Mouse (Mus musculus) neural tube, embryonic 13.5 days (tissue): ENCODE data around the gene Serpinh1. TPM values are rescaled to one million over a fixed set of nuclear protein-coding genes. Genes with fewer than 3 reads are reported as not detected.

Experiments
- ATAC-seq: fragments of 200-750 bp; cut with Nextera tagmentation; 2 replicates; pipeline ENCODE4 v1.8.0; 2017; ENCODE audit warnings: low read depth, mild to moderate bottlenecking, moderate TSS enrichment, moderate library complexity
- H3K27ac ChIP-seq: fragments of 300-500 bp; sonication (generic); replicated peaks from 2 replicates; pipeline ENCODE4 v1.5.1; 2015; ENCODE audit warnings: moderate library complexity, mild to moderate bottlenecking, inconsistent platforms
- H3K27me3 ChIP-seq: fragments of 300-500 bp; sonication (generic); 2 replicates; pipeline ENCODE4 v1.6.1; 2015; ENCODE audit warnings: mild to moderate bottlenecking, inconsistent platforms
- H3K36me3 ChIP-seq: fragments of 300-500 bp; sonication (generic); 2 replicates; pipeline ENCODE4 v1.6.1; 2015; ENCODE audit warnings: mild to moderate bottlenecking, inconsistent platforms
- H3K4me1 ChIP-seq: fragments of 300-500 bp; sonication (generic); replicated peaks from 2 replicates; pipeline ENCODE4 v1.6.1; 2015; ENCODE audit warnings: inconsistent platforms
- H3K4me2 ChIP-seq: fragments of 300-500 bp; sonication (generic); 2 replicates; pipeline ENCODE4 v1.6.1; 2015; ENCODE audit warnings: inconsistent platforms, mild to moderate bottlenecking, moderate library complexity
- H3K4me3 ChIP-seq: fragments of 300-500 bp; sonication (generic); 2 replicates; pipeline ENCODE4 v1.5.1; 2015; ENCODE audit warnings: mild to moderate bottlenecking, inconsistent platforms
- H3K9ac ChIP-seq: fragments of 300-500 bp; sonication (generic); 2 replicates; pipeline ENCODE4 v1.6.1; 2015; ENCODE audit warnings: moderate library complexity, mild to moderate bottlenecking, inconsistent platforms
- H3K9me3 ChIP-seq: fragments of 300-500 bp; sonication (generic); 2 replicates; pipeline ENCODE4 v1.6.1; 2016; ENCODE audit warnings: inconsistent platforms
- WGBS: fragments of 180-500 bp; shearing (Covaris S2); methylation state at CpG from one replicate; pipeline ENCODE4 v1.1.7; 2015; 5-methylcytosine and 5-hydroxymethylcytosine counted together
- polyA plus RNA-seq: library from polyadenylated mRNA; unstranded; fragments of >200 nt; fragmentation: Nextera tagmentation; extraction: Ambion mirVana; gene quantifications from 2 replicates; pipeline ENCODE4 v1.2.1, GENCODE M21; 2015

Gene Serpinh1
- polyA plus RNA-seq, 1 experiment from 2014 or later = 462 TPM

DNA sequence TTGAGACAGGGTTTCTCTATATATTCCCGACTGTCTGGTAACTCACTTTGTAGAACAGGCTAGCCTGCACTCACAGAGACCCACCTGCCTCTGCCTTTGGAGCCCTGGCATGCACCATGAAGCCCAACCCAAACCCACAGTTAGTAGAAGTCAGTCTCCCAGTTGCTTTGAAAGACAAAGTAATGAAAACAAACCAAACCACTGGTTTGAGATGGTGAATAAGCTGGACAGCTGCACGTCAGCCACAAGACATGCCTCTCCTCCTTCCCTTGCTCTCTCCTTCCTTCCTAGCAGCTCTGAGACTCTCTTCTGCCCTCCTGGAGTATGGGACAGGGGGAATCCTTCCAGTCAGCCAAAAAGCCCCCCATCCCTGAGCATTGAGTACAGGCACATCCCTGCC is 9.1 kb upstream of the Serpinh1 start:
- ATAC-seq = no peak
- H3K9me3 ChIP-seq = no peaks in the 10 kb centered on the region
- no peak overlapping the region for H3K4me2 ChIP-seq
- H3K27ac ChIP-seq = 0 out of 2 replicates have a peak overlapping the region, but pooled peaks have one; percentile 9
- H3K4me1 ChIP-seq = peaks cover 34% of the 10 kb centered on the region
- H3K36me3 ChIP-seq = no peaks in the 10 kb centered on the region
- H3K4me3 ChIP-seq = no peak overlapping the region
- H3K9ac ChIP-seq = no peak overlapping the region
- 90% methylated on average over 2 of the region's 2 CpGs for WGBS
- no peaks in the 10 kb centered on the region for H3K27me3 ChIP-seq

DNA sequence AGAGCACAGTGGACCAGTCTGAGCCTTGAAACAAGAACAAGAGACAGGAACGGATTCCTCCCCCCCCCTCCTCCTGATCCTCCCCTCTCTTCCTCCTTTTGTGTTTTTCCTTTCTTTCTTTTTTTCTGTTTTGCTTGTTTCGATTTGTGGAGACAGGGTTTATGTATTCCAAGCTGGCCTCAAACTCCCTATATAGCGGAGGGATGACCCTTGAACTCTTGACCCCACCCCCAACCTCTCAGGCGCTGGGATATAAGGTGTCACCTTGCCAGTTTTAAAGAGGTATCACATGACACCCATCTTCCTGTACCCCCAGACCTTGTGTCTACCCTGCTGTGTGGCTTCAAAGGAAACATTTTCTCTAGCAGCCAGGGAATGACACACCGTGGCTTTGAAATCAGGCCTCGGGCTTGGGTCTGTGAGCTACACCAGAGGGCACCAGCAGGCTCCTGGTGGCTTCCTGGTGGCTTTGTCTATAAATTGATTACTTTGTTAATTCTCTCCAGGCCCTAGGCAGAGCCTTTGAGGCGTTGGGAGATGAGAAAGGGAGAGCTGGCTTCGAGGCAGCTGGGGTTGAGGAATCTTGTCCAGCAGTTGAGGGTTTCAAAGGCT is 7.9 kb upstream of the Serpinh1 start:
- Histone ChIP-seq H3K9me3 (no peaks in the 10 kb centered on the region), H3K27ac (peak overlapping the region; percentile 99), H3K4me1 (peaks cover 46% of the 10 kb centered on the region), H3K27me3 (no peaks in the 10 kb centered on the region), H3K4me3 (no peak overlapping the region), H3K4me2 (peak overlapping the region; percentile 27), H3K9ac (peak overlapping the region; percentile 66), H3K36me3 (no peaks in the 10 kb centered on the region)
- WGBS = 17% methylated on average over 8 of the region's 8 CpGs
- ATAC-seq = no peak

GRCm38 (mm10) chr7:99360021-99360802 is 7.2 kb upstream of the Serpinh1 start:
- H3K36me3 ChIP-seq = no peaks in the 10 kb centered on the region
- ATAC-seq = peak; percentile 98
- H3K4me1 ChIP-seq = peaks cover 53% of the 10 kb centered on the region
- H3K9me3 ChIP-seq = no peaks in the 10 kb centered on the region
- H3K4me2 ChIP-seq = peak overlapping the region; percentile 28
- H3K9ac ChIP-seq = peak overlapping the region; percentile 66
- 9% methylated on average over 10 of the region's 10 CpGs for WGBS
- H3K4me3 ChIP-seq = no peak overlapping the region
- H3K27me3 ChIP-seq = no peaks in the 10 kb centered on the region
- peak overlapping the region; percentile 99 for H3K27ac ChIP-seq

DNA sequence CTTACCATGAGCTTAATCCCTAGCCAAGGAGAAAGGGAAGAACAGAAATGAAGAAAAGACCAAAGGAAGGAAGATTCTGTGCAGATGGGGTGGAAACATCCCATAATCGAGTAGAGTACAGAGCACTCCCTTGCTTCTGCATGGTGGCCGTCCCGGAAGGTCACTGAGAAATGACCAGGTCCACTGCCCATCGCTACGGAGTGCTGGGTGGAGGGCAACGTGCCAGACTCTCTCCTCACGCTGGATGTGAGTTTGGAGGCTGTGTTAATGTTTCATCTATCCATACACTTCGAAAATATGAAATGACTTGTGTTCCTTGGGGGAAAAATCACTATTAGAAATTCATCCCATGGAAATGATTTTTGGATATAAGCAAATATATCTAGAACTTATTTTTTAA is 5.3 kb upstream of the Serpinh1 start:
- Histone ChIP-seq H3K27me3 (no peaks in the 10 kb centered on the region), H3K9ac (no peak overlapping the region), H3K9me3 (no peaks in the 10 kb centered on the region), H3K27ac (no peak overlapping the region), H3K36me3 (no peaks in the 10 kb centered on the region), H3K4me3 (no peak overlapping the region), H3K4me2 (no peak overlapping the region), H3K4me1 (peaks cover 53% of the 10 kb centered on the region)
- ATAC-seq = no peak
- WGBS = 92% methylated on average over 8 of the region's 8 CpGs

GRCm38 (mm10) chr7:99357201-99357600 is 4.2 kb upstream of the Serpinh1 start:
- Histone ChIP-seq H3K9me3 (no peaks in the 10 kb centered on the region), H3K27ac (peak overlapping the region; percentile 90), H3K36me3 (no peaks in the 10 kb centered on the region), H3K4me1 (peaks cover 65% of the 10 kb centered on the region), H3K4me3 (no peak overlapping the region), H3K9ac (no peak overlapping the region), H3K27me3 (no peaks in the 10 kb centered on the region), H3K4me2 (no peak overlapping the region)
- WGBS = 56% methylated on average over 7 of the region's 7 CpGs
- ATAC-seq = no peak

GRCm38 (mm10) chr7:99356244-99356930 is 3.3 kb upstream of the Serpinh1 start:
- 43% methylated on average over 9 of the region's 9 CpGs for WGBS
- Histone ChIP-seq H3K9me3 (no peaks in the 10 kb centered on the region), H3K4me2 (peak overlapping the region; percentile 33), H3K36me3 (no peaks in the 10 kb centered on the region), H3K27me3 (no peaks in the 10 kb centered on the region), H3K4me3 (no peak overlapping the region), H3K4me1 (peaks cover 71% of the 10 kb centered on the region), H3K27ac (peak overlapping the region; percentile 90), H3K9ac (peak overlapping the region; percentile 52)
- ATAC-seq = no peak

DNA sequence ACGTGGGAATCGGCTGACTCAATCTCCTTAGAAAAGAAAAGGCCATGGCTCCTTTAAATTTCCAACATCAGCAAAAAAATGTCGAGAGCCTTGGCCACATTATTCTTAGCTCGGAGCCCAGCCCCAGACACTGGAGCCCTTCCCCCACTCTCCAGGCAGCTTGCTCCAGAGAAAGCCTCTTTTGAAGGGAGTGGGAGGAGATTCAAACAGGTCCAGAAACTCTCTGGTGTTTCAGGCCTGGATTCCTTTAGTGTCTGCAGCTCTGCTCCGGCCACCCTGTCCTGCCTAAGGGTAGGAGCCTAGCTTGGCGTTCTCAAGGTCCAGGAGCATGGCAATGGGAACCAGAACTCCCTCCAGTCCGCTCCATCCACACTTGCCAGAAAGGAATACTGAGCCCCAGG is 2.7 kb upstream of the Serpinh1 start:
- H3K27me3 ChIP-seq = no peaks in the 10 kb centered on the region
- no peaks in the 10 kb centered on the region for H3K9me3 ChIP-seq
- no peak for ATAC-seq
- no peaks in the 10 kb centered on the region for H3K36me3 ChIP-seq
- H3K27ac ChIP-seq = peak overlapping the region; percentile 90
- H3K4me2 ChIP-seq = peak overlapping the region; percentile 33
- peaks cover 71% of the 10 kb centered on the region for H3K4me1 ChIP-seq
- no peak overlapping the region for H3K4me3 ChIP-seq
- WGBS = 9% methylated on average over 7 of the region's 7 CpGs
- H3K9ac ChIP-seq = peak overlapping the region; percentile 52

DNA sequence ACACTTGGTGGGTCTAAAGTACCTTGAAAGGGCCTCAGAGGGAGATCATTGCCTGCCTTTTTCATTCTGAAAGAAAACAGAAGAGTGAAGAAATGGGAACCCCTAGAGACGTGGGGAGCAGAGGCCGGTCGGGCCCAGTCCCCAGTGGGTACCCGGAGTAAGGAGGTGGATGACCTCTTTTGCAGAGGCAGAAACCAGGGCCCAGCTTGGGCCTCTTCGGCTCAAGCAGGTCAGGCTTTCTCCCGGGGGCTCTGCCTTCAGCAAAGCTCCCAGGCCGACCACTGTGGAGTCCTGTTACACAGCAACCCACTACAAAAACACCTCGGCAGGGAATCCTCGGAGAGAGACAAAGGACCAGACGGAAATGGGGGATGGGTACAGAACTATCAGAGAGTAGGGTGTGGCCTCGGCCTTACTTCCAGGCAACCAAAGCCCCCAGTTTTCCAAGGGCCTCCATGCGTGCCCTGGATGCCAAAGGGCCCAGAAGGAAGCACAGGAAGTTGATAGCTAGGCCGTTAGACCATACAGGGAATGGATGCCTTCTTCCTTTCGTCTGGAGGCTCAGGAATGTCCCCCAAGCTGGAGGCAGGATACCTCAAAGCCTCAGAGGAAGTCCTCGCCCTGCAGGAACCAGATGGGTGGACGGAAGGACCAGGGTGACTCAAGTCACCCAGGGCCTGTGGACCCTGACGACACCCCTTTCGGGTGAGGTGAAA is 1.1 kb downstream of the Serpinh1 start:
- peaks cover 25% of the 10 kb centered on the region for H3K36me3 ChIP-seq
- peak; percentile 20 for ATAC-seq
- no peaks in the 10 kb centered on the region for H3K9me3 ChIP-seq
- peak overlapping the region; percentile 55 for H3K4me2 ChIP-seq
- no peaks in the 10 kb centered on the region for H3K27me3 ChIP-seq
- 5% methylated on average over 18 of the region's 18 CpGs for WGBS
- H3K9ac ChIP-seq = peak overlapping the region; percentile 79
- peak overlapping the region; percentile 44 for H3K4me3 ChIP-seq
- H3K27ac ChIP-seq = peak overlapping the region; percentile 92
- peaks cover 74% of the 10 kb centered on the region for H3K4me1 ChIP-seq

- peak overlapping the region; percentile 92 for H3K27ac ChIP-seq
- H3K36me3 ChIP-seq = peaks cover 32% of the 10 kb centered on the region
- ATAC-seq = 0 out of 2 replicates have a peak, but pooled peaks have one; percentile 12
- peak overlapping the region; percentile 55 for H3K4me2 ChIP-seq
- no peaks in the 10 kb centered on the region for H3K27me3 ChIP-seq
- peak overlapping the region; percentile 44 for H3K4me3 ChIP-seq
- no peaks in the 10 kb centered on the region for H3K9me3 ChIP-seq
- peak overlapping the region; percentile 79 for H3K9ac ChIP-seq
- 7% methylated on average over 12 of the region's 12 CpGs for WGBS
- peaks cover 67% of the 10 kb centered on the region for H3K4me1 ChIP-seq
These were observed 1.8 kb downstream of the Serpinh1 start for GRCm38 (mm10) chr7:99351104-99351801.

DNA sequence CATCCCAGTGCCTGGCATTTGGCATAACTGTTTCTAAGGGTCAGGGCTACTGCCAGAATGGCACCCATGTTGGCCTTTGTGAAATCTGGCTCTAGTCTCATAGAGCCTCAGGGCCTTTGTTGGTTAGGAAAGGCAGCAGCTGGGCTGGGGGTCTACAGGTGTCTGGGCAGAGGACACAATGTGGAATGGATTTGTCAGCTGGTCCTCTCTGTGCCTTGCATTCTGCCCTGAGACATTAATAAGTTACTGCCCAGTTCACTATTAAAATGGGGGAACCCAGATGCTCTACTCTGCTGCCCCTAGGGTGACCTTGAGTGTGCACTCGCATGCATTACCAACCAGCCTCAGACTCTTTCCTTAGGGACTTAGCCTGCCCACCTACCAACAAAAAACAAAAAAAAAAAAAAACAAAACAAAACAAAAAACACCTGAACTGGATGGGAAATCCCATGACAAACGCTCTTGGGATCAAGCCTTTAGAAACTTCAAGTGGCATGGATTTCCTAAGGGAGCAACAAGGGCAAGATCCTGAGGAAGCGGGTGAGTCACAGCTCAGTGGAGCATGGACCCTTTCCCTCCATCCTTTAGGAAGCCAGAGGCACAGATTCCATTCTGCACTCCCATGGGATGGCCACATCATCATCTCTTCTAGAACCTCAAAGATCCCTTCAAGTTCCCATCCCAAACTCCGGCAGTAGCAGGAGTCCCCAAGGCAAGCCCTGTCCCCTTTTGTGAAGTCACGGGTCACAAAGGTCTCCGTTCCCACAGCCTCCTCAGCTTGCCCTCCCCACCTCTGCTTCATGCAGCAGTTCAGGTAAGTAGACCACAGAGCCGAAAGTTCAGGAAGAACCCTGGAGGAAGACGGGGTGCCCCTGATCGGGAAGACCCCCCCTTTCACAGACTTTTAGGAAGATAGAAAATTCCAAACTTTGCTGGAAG is 3.0 kb downstream of the Serpinh1 start:
- ATAC-seq = no peak
- H3K4me2 ChIP-seq = peak overlapping the region; percentile 55
- no peaks in the 10 kb centered on the region for H3K9me3 ChIP-seq
- H3K4me1 ChIP-seq = peaks cover 55% of the 10 kb centered on the region
- H3K4me3 ChIP-seq = peak overlapping the region; percentile 44
- H3K36me3 ChIP-seq = peaks cover 43% of the 10 kb centered on the region
- H3K9ac ChIP-seq = peak overlapping the region; percentile 79
- no peaks in the 10 kb centered on the region for H3K27me3 ChIP-seq
- peak overlapping the region; percentile 92; the same call in 1 of the 2 replicates for H3K27ac ChIP-seq
- 73% methylated on average over 9 of the region's 9 CpGs for WGBS
